Mouse (Mus musculus): ENCODE data around the gene Dcun1d5. TPM values are rescaled to one million over a fixed set of nuclear protein-coding genes. Genes with fewer than 3 reads are reported as not detected.

The Dcun1d5 gene
- total RNA-seq, 2 experiments from 2014 or later, result 81.1 to 89.9 TPM

Other genes with a start within 250 kb of the Dcun1d5 start
- gene Dync2h1, start 74 bp upstream of the Dcun1d5 start, total RNA-seq (2021), result 10 to 100 TPM in 1 of 2 experiments, 1 to 10 TPM in 1; 8.7 to 13.4 TPM
- gene Mmp13, start 88.0 kb downstream of the Dcun1d5 start, total RNA-seq (2021), result 10 to 100 TPM in 1 of 2 experiments, under 1 TPM in 1; 0.27 to 12.4 TPM
- under 1 TPM; 0.24 to 0.45 TPM for gene Mmp12, start 159.9 kb downstream of the Dcun1d5 start, total RNA-seq (2021)
- not detected for gene Mmp1b, start 203.5 kb downstream of the Dcun1d5 start, total RNA-seq (2021)